Mouse (Mus musculus) thymus, postnatal 25 days (tissue): Measurements from ENCODE around the gene Slc1a7.

ENCODE experiments used
- DNase-seq: peaks from one replicate; pipeline ENCODE4 v3.0.0; 2022

Gene Slc1a7

DNA sequence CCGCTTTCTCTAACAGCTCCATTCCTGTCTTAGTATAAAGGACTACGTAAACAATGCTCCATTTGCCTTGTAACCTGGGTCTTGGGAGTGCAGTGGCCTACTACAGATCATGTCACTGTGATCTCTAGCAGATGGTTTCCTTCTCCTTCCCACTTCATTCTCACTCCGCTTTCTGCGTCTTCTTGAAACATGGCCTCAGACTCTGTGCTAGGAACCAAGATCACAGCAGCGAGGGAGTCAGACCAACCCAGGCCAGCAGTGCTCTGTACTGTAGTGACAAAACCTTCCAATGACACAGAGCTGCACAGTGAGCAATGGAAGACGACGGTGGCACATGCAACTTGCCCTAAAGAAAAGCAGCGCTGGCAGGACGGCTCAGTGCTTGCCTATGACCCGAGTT lies 87.7 kb downstream of the Slc1a7 start:
- no peak for DNase-seq

GRCm38 (mm10) chr4:108057247-108057646 lies 89.1 kb downstream of the Slc1a7 start:
- DNase-seq: no peak

DNA sequence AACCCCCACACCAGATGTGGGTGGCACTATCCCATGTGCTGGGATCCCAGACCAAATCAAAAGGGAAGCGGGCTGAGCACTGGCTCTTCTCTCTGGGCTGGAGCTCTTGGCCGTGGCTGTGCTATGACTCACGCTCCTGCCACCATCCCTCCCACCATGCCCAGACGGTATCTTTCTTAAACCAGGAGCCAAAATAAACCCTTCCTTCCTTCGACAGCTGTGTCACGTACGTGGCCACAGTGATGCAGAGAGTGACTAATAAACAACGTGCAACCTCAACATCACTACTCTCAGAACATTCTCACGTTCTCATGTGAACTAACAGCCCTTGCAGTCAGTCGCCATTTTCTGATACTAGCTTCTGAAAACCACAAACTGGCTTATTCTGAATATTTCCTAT lies 90.0 kb downstream of the Slc1a7 start:
- no peak for DNase-seq

DNA sequence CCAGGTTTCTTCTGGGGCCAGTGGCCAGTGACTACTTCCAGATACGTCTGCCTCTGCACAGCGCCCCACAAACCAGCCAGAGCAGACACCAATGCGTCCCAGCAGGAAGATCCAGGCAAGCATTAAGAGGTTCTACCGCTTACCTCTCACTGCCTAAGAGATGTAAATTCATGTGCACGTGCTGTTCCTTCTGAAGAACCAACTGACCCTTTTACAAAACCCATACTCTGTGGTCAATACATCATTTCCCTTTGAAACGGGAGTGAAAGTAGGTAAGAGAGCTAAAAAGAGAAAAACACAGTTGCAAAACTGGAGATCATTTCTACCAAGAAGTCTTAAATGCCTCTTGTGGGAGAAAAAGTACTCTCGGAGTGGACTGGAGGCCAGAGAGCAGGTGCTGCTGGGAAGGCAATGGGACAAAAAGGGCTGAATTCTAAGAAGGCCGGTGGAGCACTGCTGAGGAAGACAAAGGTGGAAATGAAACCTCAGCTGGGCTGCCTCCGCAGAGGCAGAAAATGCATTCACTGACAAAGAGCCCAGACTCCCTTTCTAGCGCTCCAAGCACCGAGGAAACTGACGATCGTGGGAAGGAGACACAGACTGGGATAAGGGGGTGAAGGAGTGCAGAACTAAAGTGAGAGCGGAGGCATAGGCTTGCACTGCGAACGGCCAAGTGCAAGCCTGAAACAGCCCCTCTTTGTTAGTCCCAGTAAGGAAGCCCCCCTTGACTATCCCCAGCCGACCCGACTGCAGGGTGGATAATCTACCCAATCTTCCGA lies 91.7 kb downstream of the Slc1a7 start:
- DNase-seq: no peak

DNA sequence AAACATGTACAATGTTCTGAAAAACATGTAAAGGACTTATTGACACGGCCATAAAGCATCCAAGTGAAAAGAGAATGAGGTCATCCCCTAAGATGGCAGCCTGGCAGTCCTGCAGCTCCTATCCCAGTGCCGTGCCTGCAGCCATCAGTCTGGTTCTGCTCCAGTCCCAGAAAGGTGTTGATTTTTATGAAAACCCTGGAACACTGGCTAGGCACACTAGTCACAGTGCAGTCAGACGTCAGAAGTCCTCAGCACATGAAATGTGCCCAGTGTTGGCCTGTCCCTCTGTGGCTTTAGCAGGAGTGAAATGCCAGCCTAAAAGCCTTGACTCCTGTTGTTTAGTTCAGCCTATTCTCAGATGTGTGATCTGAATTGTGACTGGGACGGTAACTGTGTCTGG lies 92.6 kb downstream of the Slc1a7 start:
- DNase-seq: no peak

DNA sequence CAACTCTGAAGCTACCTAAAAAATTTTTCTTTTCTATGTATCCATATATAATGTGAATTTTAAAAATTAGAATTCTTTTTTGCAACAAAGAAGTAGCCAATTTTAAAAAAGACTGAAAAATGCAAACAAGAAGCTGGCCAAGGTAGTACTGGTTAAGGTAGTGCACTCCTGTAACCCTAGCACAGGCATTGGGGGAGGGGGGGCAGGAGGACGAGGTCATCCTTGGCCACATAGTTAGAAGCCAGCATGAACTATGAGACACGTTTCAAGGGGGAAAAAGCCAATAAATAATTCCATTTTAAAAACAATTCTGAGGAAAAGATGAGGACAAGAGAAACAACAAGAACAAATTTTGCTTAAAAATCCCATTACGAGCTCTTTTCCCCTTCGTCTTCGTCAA lies 94.4 kb downstream of the Slc1a7 start:
- no peak for DNase-seq
